Mouse (Mus musculus) midbrain, embryonic 15.5 days (tissue): ENCODE results near the gene Ggn. TPM values are rescaled to one million over a fixed set of nuclear protein-coding genes. Genes with fewer than 3 reads are reported as not detected.

ENCODE experiments used
- ATAC-seq: fragments of 200-750 bp; cut with Nextera tagmentation; replicated peaks from 2 replicates; pipeline ENCODE4 v1.8.0; 2017; ENCODE audit warnings: moderate TSS enrichment
- H3K27ac ChIP-seq: fragments of 300-500 bp; sonication (generic); 2 replicates; pipeline ENCODE4 v1.5.1; 2015; ENCODE audit warnings: mild to moderate bottlenecking, inconsistent platforms
- H3K27me3 ChIP-seq: fragments of 300-500 bp; sonication (generic); replicated peaks from 2 replicates; pipeline ENCODE4 v1.6.1; 2015; ENCODE audit warnings: inconsistent platforms
- H3K36me3 ChIP-seq: fragments of 300-500 bp; sonication (generic); replicated peaks from 2 replicates; pipeline ENCODE4 v1.6.1; 2015; ENCODE audit warnings: inconsistent platforms
- H3K4me1 ChIP-seq: fragments of 300-500 bp; sonication (generic); 2 replicates; pipeline ENCODE4 v1.6.1; 2015; ENCODE audit warnings: inconsistent platforms
- H3K4me2 ChIP-seq: fragments of 300-500 bp; sonication (generic); 2 replicates; pipeline ENCODE4 v1.6.1; 2015; ENCODE audit warnings: inconsistent platforms, mild to moderate bottlenecking, moderate library complexity
- H3K4me3 ChIP-seq: fragments of 300-500 bp; sonication (generic); 2 replicates; pipeline ENCODE4 v1.5.1; 2015; ENCODE audit warnings: mild to moderate bottlenecking, inconsistent platforms
- H3K9ac ChIP-seq: fragments of 300-500 bp; sonication (generic); 2 replicates; pipeline ENCODE4 v1.6.1; 2015; ENCODE audit warnings: mild to moderate bottlenecking, inconsistent platforms
- H3K9me3 ChIP-seq: fragments of 300-500 bp; sonication (generic); 2 replicates; pipeline ENCODE4 v1.6.1; 2016; ENCODE audit warnings: inconsistent platforms
- WGBS: fragments of 180-500 bp; shearing (Covaris S2); methylation state at CpG from one replicate; pipeline ENCODE4 v1.1.7; 2015; ENCODE audit warnings: mixed read lengths; 5-methylcytosine and 5-hydroxymethylcytosine counted together
- polyA plus RNA-seq: library from polyadenylated mRNA; unstranded; fragments of >200 nt; fragmentation: Nextera tagmentation; extraction: Ambion mirVana; gene quantifications from 2 replicates; pipeline ENCODE4 v1.2.1, GENCODE M21; 2015

Ggn gene
- polyA plus RNA-seq, 1 experiment from 2014 or later, result 0.37 TPM

DNA sequence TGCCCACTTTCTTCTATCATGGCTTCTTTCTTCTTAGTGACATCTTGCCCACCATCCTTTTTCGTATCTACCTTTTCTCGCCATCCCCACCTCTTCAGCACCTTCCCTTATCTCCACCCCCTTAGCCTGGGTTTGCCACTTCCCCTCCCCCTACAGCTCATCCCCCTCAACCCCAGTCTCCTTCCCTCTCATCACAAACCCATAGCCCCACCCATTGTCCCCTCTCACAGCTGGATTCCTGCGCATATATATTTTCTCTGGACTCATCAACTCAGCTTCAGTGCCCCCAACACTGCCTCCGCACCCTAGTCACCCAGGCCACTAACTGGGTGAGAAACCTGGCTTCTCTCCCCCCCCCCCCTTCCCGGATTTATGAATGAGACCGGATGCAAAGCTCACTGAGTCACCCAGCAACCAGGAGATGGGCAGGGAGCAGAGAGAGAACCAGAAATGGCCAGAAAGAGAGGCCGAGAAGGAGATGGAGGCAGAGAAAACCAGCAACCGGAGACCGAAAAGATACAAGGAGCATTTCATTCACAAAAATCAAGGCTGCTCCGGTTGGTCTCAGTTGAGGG lies 1.8 kb upstream of the Ggn start:
- Histone ChIP-seq H3K4me2 (peak overlapping the region; percentile 66), H3K27ac (peak overlapping the region; percentile 89), H3K27me3 (peaks cover 28% of the 10 kb centered on the region), H3K4me3 (peak overlapping the region; percentile 60), H3K9ac (peak overlapping the region; percentile 59), H3K36me3 (no peaks in the 10 kb centered on the region; the same call in 1 of the 2 replicates), H3K9me3 (no peaks in the 10 kb centered on the region), H3K4me1 (peaks cover 39% of the 10 kb centered on the region)
- 2% methylated on average over 10 of the region's 10 CpGs for WGBS
- ATAC-seq, result no peak

- peaks cover 34% of the 10 kb centered on the region for H3K27me3 ChIP-seq
- H3K4me2 ChIP-seq, result peak overlapping the region; percentile 66
- H3K36me3 ChIP-seq, result peaks cover 4% of the 10 kb centered on the region; the same call in 1 of the 2 replicates
- WGBS, result under 1% methylated on average over 14 of the region's 14 CpGs
- H3K9ac ChIP-seq, result peak overlapping the region; percentile 59
- H3K4me3 ChIP-seq, result peak overlapping the region; percentile 60
- peak overlapping the region; percentile 89 for H3K27ac ChIP-seq
- ATAC-seq, result peak; percentile 37
- peaks cover 39% of the 10 kb centered on the region for H3K4me1 ChIP-seq
- no peaks in the 10 kb centered on the region for H3K9me3 ChIP-seq
Measured at GRCm38 (mm10) chr7:29168791-29169230, 1.2 kb upstream of the Ggn start.

GRCm38 (mm10) chr7:29169231-29170065 lies 562 bp upstream of the Ggn start:
- H3K9ac ChIP-seq, result peak overlapping the region; percentile 59
- under 1% methylated on average over 35 of the region's 39 CpGs for WGBS
- peak overlapping the region; percentile 60 for H3K4me3 ChIP-seq
- peak overlapping the region; percentile 66 for H3K4me2 ChIP-seq
- H3K4me1 ChIP-seq, result peaks cover 39% of the 10 kb centered on the region
- H3K9me3 ChIP-seq, result no peaks in the 10 kb centered on the region
- peak overlapping the region; percentile 89 for H3K27ac ChIP-seq
- peaks cover 6% of the 10 kb centered on the region; the same call in 1 of the 2 replicates for H3K36me3 ChIP-seq
- peaks cover 40% of the 10 kb centered on the region for H3K27me3 ChIP-seq
- peak; percentile 83 for ATAC-seq

DNA sequence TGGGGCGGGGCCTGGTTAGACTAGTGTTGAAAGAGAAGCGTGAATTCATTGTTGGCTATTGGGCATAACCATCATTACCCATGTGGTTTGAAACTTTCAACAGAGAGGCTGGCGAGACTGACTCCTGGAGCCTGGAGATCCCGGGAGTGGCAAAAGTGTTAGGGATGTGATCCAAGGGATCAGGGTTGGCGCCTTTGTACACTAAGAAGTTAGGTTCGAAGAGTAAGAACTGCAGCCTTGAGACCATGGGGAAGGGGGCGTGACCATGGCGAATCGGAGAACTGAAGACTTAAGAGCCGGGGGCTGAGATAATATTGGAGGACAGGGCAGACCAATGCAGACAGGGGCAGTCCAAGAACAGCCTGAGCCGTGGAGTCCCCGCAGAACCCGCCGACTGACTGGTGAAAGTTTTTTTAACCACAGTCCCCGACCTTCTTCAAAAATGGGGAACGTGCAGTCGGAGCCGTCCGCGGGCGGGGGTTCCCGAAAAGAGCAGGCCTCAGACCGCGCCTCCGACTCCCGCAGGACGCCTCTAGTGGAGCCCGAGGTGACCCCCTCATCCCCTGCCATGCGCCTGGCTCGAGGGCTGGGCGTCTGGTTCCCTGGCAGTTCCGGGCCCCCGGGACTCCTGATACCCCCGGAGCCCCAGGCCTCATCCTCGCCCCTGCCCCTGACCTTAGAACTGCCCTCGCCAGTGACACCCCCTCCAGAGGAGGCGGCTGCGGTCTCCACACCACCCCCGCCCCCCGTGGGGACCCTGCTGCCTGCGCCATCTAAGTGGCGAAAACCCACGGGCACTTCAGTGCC lies 948 bp downstream of the Ggn start:
- H3K27me3 ChIP-seq, result peaks cover 49% of the 10 kb centered on the region
- no peak for ATAC-seq
- peaks cover 20% of the 10 kb centered on the region for H3K36me3 ChIP-seq
- no peak overlapping the region for H3K27ac ChIP-seq
- no peak overlapping the region for H3K9ac ChIP-seq
- peaks cover 39% of the 10 kb centered on the region for H3K4me1 ChIP-seq
- peak overlapping the region; percentile 66 for H3K4me2 ChIP-seq
- 1% methylated on average over 43 of the region's 43 CpGs for WGBS
- H3K9me3 ChIP-seq, result no peaks in the 10 kb centered on the region
- H3K4me3 ChIP-seq, result peak overlapping the region; percentile 60

DNA sequence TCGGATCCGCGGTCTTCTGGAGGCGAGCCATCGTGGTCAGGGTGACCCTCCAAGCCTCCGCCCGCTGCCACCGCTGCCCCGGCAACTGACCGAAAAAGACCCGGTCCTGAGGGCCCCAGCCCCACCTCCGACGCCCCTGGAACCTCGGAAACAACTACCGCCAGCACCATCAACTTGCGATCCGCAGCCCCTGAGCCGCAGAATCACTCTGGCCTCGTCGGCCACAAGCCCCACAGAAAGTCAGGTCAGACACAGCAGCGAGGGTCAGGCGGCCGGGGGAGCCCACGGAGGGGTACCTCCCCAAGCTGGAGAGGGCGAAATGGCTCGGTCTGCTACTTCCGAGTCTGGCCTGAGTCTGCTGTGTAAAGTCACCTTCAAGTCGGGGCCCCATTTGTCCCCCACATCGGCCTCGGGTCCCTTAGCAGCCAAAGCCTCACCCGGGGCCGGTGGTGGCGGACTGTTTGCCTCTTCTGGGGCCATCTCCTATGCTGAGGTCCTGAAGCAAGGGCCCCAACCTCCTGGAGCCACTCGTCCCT lies 1.6 kb downstream of the Ggn start:
- Histone ChIP-seq H3K27me3 (peaks cover 49% of the 10 kb centered on the region), H3K27ac (no peak overlapping the region), H3K36me3 (peaks cover 25% of the 10 kb centered on the region), H3K4me3 (peak overlapping the region; percentile 60; the same call in 1 of the 2 replicates), H3K4me1 (peaks cover 39% of the 10 kb centered on the region), H3K9me3 (no peaks in the 10 kb centered on the region), H3K4me2 (peak overlapping the region; percentile 66), H3K9ac (no peak overlapping the region)
- ATAC-seq, result no peak
- WGBS, result 5% methylated on average over 34 of the region's 34 CpGs

GRCm38 (mm10) chr7:29172390-29173016 lies 2.5 kb downstream of the Ggn start:
- Histone ChIP-seq H3K36me3 (peaks cover 25% of the 10 kb centered on the region), H3K9me3 (no peaks in the 10 kb centered on the region), H3K4me2 (no peak overlapping the region), H3K27me3 (peaks cover 49% of the 10 kb centered on the region), H3K27ac (no peak overlapping the region), H3K4me3 (no peak overlapping the region), H3K4me1 (peaks cover 37% of the 10 kb centered on the region), H3K9ac (no peak overlapping the region)
- ATAC-seq, result no peak
- 35% methylated on average over 32 of the region's 32 CpGs for WGBS

DNA sequence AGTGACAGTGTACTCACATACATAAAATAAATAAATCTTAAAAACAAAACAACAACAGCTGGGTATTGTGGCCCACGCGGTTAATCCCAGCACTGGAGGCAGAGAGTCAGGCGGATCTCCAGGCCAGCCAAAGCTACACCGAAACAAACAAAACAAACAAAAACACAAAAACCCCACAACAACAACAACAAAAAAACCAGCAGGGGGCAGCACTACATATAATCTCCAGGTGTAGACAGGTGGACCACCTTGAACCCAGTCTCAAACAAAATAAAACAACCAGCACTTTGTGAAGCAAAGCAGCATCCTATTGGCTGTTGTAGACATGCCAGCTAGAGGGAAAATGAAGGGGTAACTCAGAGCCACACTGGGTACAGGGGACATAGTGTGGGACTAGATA lies 8.1 kb downstream of the Ggn start:
- no peak overlapping the region for H3K27ac ChIP-seq
- no peaks in the 10 kb centered on the region for H3K9me3 ChIP-seq
- no peak overlapping the region for H3K4me3 ChIP-seq
- WGBS, result 85% methylated on average over 4 of the region's 4 CpGs
- H3K27me3 ChIP-seq, result peaks cover 22% of the 10 kb centered on the region
- H3K9ac ChIP-seq, result no peak overlapping the region
- peaks cover 25% of the 10 kb centered on the region for H3K36me3 ChIP-seq
- H3K4me2 ChIP-seq, result no peak overlapping the region
- ATAC-seq, result no peak
- peaks cover 21% of the 10 kb centered on the region for H3K4me1 ChIP-seq

- no peak overlapping the region for H3K27ac ChIP-seq
- peak overlapping the region; percentile 78 for H3K4me3 ChIP-seq
- peak overlapping the region; percentile 88; the same call in 1 of the 2 replicates for H3K9ac ChIP-seq
- H3K36me3 ChIP-seq, result peaks cover 19% of the 10 kb centered on the region
- peaks cover 21% of the 10 kb centered on the region for H3K4me1 ChIP-seq
- no peak for ATAC-seq
- peak overlapping the region; percentile 71 for H3K4me2 ChIP-seq
- WGBS, result 58% methylated on average over 7 of the region's 7 CpGs
- no peaks in the 10 kb centered on the region for H3K9me3 ChIP-seq
- peaks cover 10% of the 10 kb centered on the region; the same call in 1 of the 2 replicates for H3K27me3 ChIP-seq
Measured at GRCm38 (mm10) chr7:29179323-29179722, 9.3 kb downstream of the Ggn start.

DNA sequence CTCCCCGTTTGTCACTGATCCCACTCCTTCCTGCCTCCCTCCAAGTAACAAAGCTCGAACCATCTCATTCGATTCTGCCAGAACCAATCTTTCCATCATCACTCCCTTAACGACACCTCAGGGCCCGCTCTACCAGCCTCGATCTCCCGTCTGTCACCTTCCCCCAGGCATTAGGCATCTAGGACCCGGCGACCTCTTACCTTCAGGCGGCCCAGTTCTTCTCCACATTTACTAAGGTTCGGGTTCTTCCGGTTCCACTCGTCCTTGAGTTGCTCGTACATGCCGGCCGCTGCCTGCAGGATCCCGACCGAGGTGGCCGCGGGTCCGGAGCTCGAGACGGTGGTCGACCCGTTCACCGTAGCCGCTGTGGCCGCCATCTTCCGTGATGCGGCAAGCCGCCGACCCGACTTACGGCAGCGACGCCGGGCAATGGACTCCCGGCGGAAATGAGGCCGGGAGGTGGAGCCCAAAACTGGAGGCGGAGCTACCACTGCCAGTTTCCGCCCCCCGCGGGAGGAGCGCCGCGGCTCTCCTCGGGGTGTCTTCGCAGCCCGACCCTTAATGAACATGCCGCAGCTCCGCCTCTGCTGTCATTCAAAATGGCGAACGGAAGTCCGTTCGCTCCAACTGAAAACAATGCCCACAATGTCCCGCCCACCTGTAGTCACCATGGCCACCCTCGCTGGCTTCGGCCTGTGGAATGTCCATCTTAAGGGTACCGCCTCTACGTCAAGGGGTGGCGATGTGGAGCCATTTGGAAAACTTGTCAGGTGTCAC lies 10.3 kb downstream of the Ggn start, which contains the start of gene Psmd8:
TSS of gene Psmd8 (minus strand) at position 625 of the 777 bp plus-strand sequence.
- H3K9ac ChIP-seq, result peak within 1 kb of the TSS; percentile 88
- 0 out of 2 replicates have a peak, but pooled peaks cover 3% of the 10 kb centered on the region for H3K27me3 ChIP-seq
- H3K4me2 ChIP-seq, result peak within 1 kb of the TSS; percentile 71
- under 1% methylated on average over 62 of the region's 62 CpGs for WGBS
- H3K36me3 ChIP-seq, result peaks cover 12% of the 10 kb centered on the region
- H3K4me1 ChIP-seq, result peaks cover 21% of the 10 kb centered on the region
- peak within 1 kb of the TSS; percentile 79 for H3K27ac ChIP-seq
- no peaks in the 10 kb centered on the region for H3K9me3 ChIP-seq
- peak within 1 kb of the TSS; percentile 78 for H3K4me3 ChIP-seq
- ATAC-seq, result peak; percentile 94

DNA sequence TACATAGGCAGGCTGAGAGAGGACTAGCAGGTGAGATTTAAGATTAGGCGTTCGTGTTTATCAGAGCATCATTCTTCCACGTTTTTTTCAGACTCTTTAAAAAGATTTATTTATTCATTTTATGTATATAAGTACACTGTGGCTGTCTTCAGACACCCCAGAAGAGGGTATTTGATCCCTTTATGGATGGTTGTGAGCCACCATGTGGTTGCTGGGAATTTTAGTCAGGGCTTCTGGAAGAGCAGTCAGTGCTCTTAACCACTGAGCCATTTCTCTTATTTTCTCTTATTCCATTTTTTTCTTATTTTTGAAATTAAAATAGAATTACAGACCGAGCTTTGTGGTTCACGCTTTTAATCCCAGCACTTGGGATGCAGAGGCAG lies 10.8 kb downstream of the Ggn start:
- 41% methylated on average over 5 of the region's 5 CpGs for WGBS
- peaks cover 21% of the 10 kb centered on the region for H3K4me1 ChIP-seq

More for the DNA sequence above, 10.8 kb downstream of the Ggn start:
- Histone ChIP-seq H3K36me3 (peaks cover 6% of the 10 kb centered on the region; the same call in 1 of the 2 replicates), H3K9me3 (no peaks in the 10 kb centered on the region), H3K4me3 (peak overlapping the region; percentile 78), H3K27ac (peak overlapping the region; percentile 79), H3K9ac (peak overlapping the region; percentile 8; the same call in 1 of the 2 replicates), H3K4me2 (peak overlapping the region; percentile 71), H3K27me3 (0 out of 2 replicates have a peak, but pooled peaks cover under 1% of the 10 kb centered on the region)
- peak; percentile 56 for ATAC-seq
